ENCODE assay signal across 9 mouse cellular contexts in genomic region chr3:97309748-97310536, GRCm38 (mm10). TPM values are rescaled to one million over a fixed set of nuclear protein-coding genes. Genes with fewer than 3 reads are reported as not detected.
DNase-seq lines count a peak whose midpoint lies in the region; ATAC-seq lines count a peak whose summit lies in the region.
"Had no signal": no experiment of that assay in that cellular context is flagged by ENCODE, and none has a peak within 500 bp of the region (broad histone marks: within the 10 kb centered on the region; RNA-seq: fewer than 3 reads in every experiment).

No protein-coding gene starts in this region.

- peak overlapping the region; percentile 56 for H3K27ac ChIP-seq in heart, embryonic 10.5 days
- no peak overlapping the region for H3K27ac ChIP-seq in hindbrain, embryonic 12.5 days
- no peak overlapping the region for H3K27ac ChIP-seq in liver, embryonic 13.5 days
- H3K27ac ChIP-seq: liver, embryonic 15.5 days had no signal

- DNase-seq in heart, embryonic 10.5 days (ENCODE audit: low spot score), result no peak
- DNase-seq in heart, adult 18-20 months, result no peak
- DNase-seq in MN1 (ENCODE audit: low spot score), result peak; percentile 42
- DNase-seq in liver, embryonic 13.5 days, result no peak
- DNase-seq in cerebellum, postnatal 14 days, result no peak
- no peak for DNase-seq in gastrocnemius, postnatal 14 days
- DNase-seq in natural killer cell, adult 2 months (ENCODE audit: low spot score in 2 of 2), result no peak

- 6% methylated on average over 15 of the region's 16 CpGs for WGBS in heart, embryonic 10.5 days
- 7% methylated on average over 15 of the region's 16 CpGs for WGBS in hindbrain, embryonic 12.5 days
- 12% methylated on average over 16 of the region's 16 CpGs for whole genome bisulfite sequencing in liver, embryonic 13.5 days (ENCODE audit: insufficient replicate concordance)

- H3K4me2 ChIP-seq in hindbrain, embryonic 12.5 days (replicated peaks), result peak overlapping the region; percentile 38
- 0 out of 2 replicates have a peak overlapping the region, but pooled peaks have one; percentile 6 for H3K4me2 ChIP-seq in liver, embryonic 13.5 days
- H3K4me2 ChIP-seq: liver, embryonic 15.5 days had no signal

- H3K36me3 ChIP-seq in heart, embryonic 10.5 days, result no peaks in the 10 kb centered on the region
- no peaks in the 10 kb centered on the region for H3K36me3 ChIP-seq in hindbrain, embryonic 12.5 days
- H3K36me3 ChIP-seq in liver, embryonic 13.5 days, result no peaks in the 10 kb centered on the region
- H3K36me3 ChIP-seq: liver, embryonic 15.5 days had no signal

- no peaks in the 10 kb centered on the region for H3K9me3 ChIP-seq in heart, embryonic 10.5 days
- 0 out of 2 replicates have a peak, but pooled peaks cover 6% of the 10 kb centered on the region for H3K9me3 ChIP-seq in hindbrain, embryonic 12.5 days (replicated peaks)
- no peaks in the 10 kb centered on the region; the same call in 1 of the 2 replicates for H3K9me3 ChIP-seq in liver, embryonic 13.5 days (replicated peaks)
- H3K9me3 ChIP-seq: liver, embryonic 15.5 days had no signal

- H3K4me1 ChIP-seq in heart, embryonic 10.5 days, result peaks cover 26% of the 10 kb centered on the region
- peaks cover 35% of the 10 kb centered on the region for H3K4me1 ChIP-seq in hindbrain, embryonic 12.5 days
- no peaks in the 10 kb centered on the region; the same call in 1 of the 2 replicates for H3K4me1 ChIP-seq in liver, embryonic 13.5 days (replicated peaks)
- H3K4me1 ChIP-seq: liver, embryonic 15.5 days had no signal

- no peak for ATAC-seq in hindbrain, embryonic 12.5 days (ENCODE audit: low FRiP score)
- no peak for ATAC-seq in liver, embryonic 13.5 days (ENCODE audit: low read depth)

- H3K4me3 ChIP-seq in heart, embryonic 10.5 days, result peak overlapping the region; percentile 46
- no peak overlapping the region for H3K4me3 ChIP-seq in hindbrain, embryonic 12.5 days
- no peak overlapping the region for H3K4me3 ChIP-seq in liver, embryonic 13.5 days (replicated peaks)
- H3K4me3 ChIP-seq: liver, embryonic 15.5 days had no signal

- peaks cover 8% of the 10 kb centered on the region for H3K27me3 ChIP-seq in heart, embryonic 10.5 days (ENCODE audit: insufficient read depth, poor library complexity, severe bottlenecking)
- H3K27me3 ChIP-seq in hindbrain, embryonic 12.5 days, result peaks cover 8% of the 10 kb centered on the region
- H3K27me3 ChIP-seq in liver, embryonic 13.5 days, result no peaks in the 10 kb centered on the region

- H3K9ac ChIP-seq in hindbrain, embryonic 12.5 days, result peak overlapping the region; percentile 18; the same call in 1 of the 2 replicates
- H3K9ac ChIP-seq in liver, embryonic 13.5 days, result no peak overlapping the region
- H3K9ac ChIP-seq: liver, embryonic 15.5 days had no signal

- intact Hi-C loops in gastrocnemius, postnatal 14 days (cut with DNase I; ENCODE audit: low total_unique reads), result no loop called here

RNA-seq across cellular contexts. Expression of gene Bcl9, which starts 12.2 kb away (rescaled TPM):
- polyA plus RNA-seq in heart, embryonic 10.5 days (2016; fragmentation: Nextera tagmentation; extraction: Ambion mirVana), result 37.2 and 45.9 TPM in 2 replicates
- 10 to 100 TPM; 14.2 to 17.9 TPM for total RNA-seq in heart, adult 18-20 months (2021)
- 72.8 and 82.3 TPM in 2 replicates for polyA plus RNA-seq in hindbrain, embryonic 12.5 days (2016; fragmentation: Nextera tagmentation; extraction: Ambion mirVana)
- 4.4 and 4.5 TPM in 2 replicates for polyA plus RNA-seq in liver, embryonic 13.5 days (2015; fragmentation: Nextera tagmentation; extraction: Ambion mirVana)
- 1 to 10 TPM; 4.3 to 5.2 TPM for total RNA-seq in gastrocnemius, postnatal 14 days (2021)
